Mouse (Mus musculus) limb, embryonic 11.5 days (tissue): ENCODE results near the gene Tomm22. TPM values are rescaled to one million over a fixed set of nuclear protein-coding genes. Genes with fewer than 3 reads are reported as not detected.
"Not testable (repeated sequence)": the region's sequence is repeated elsewhere in the genome, so short reads cannot be mapped to it uniquely, and the experiment has no call there.

Source experiments
- ATAC-seq: fragments of 200-750 bp; cut with Nextera tagmentation; 2 replicates; pipeline ENCODE4 v1.8.0; 2017; ENCODE audit warnings: low read depth; ENCODE audit not compliant: insufficient number of reproducible peaks, low FRiP score, low TSS enrichment
- DNase-seq: peaks from one replicate; pipeline ENCODE4 v3.0.0-alpha.2; 2015; ENCODE audit warnings: low spot score
- H3K27ac ChIP-seq: fragments of 300-500 bp; sonication (generic); replicated peaks from 2 replicates; pipeline ENCODE4 v1.5.1; 2014; ENCODE audit warnings: low read depth, mild to moderate bottlenecking, low read length
- H3K27me3 ChIP-seq: fragments of 300-500 bp; sonication (generic); 2 replicates; pipeline ENCODE4 v1.6.1; 2014; ENCODE audit warnings: mild to moderate bottlenecking, low read length, mixed read lengths; ENCODE audit not compliant: control insufficient read depth, insufficient read depth
- H3K36me3 ChIP-seq: fragments of 300-500 bp; sonication (generic); 2 replicates; pipeline ENCODE4 v1.6.1; 2014; ENCODE audit warnings: mild to moderate bottlenecking, low read length, moderate library complexity, mixed read lengths; ENCODE audit not compliant: control insufficient read depth, insufficient read depth
- H3K4me1 ChIP-seq: fragments of 300-500 bp; sonication (generic); 2 replicates; pipeline ENCODE4 v1.6.1; 2014; ENCODE audit warnings: low read length, mixed read lengths; ENCODE audit not compliant: control insufficient read depth, insufficient read depth
- H3K4me2 ChIP-seq: fragments of 300-500 bp; sonication (generic); 2 replicates; pipeline ENCODE4 v1.6.1; 2014; ENCODE audit warnings: low read depth, mild to moderate bottlenecking, moderate library complexity; ENCODE audit not compliant: severe bottlenecking
- H3K4me3 ChIP-seq: fragments of 300-500 bp; sonication (generic); 2 replicates; pipeline ENCODE4 v1.5.1; 2014; ENCODE audit warnings: low read depth, low read length
- H3K9ac ChIP-seq: fragments of 300-500 bp; sonication (generic); 2 replicates; pipeline ENCODE4 v1.6.1; 2014; ENCODE audit warnings: mild to moderate bottlenecking, low read length
- H3K9me3 ChIP-seq: fragments of 300-500 bp; sonication (generic); 2 replicates; pipeline ENCODE4 v1.6.1; 2016; ENCODE audit warnings: low read length; ENCODE audit not compliant: control insufficient read depth
- WGBS: fragments of 180-500 bp; shearing (Covaris S2); extraction: QIAGEN DNeasy Blood & Tissue Kit; methylation state at CpG from one replicate; pipeline ENCODE4 v1.1.7; 2014; 5-methylcytosine and 5-hydroxymethylcytosine counted together
- polyA plus RNA-seq: library from polyadenylated mRNA; unstranded; fragments of >200 nt; fragmentation: Nextera tagmentation; extraction: Ambion mirVana; gene quantifications from 2 replicates; pipeline ENCODE4 v1.2.1, GENCODE M21; 2014

The Tomm22 gene
- polyA plus RNA-seq, 1 experiment from 2014 or later = 277 TPM

GRCm38 (mm10) chr15:79657837-79658530 is 12.7 kb upstream of the Tomm22 start:
- Histone ChIP-seq H3K27ac (peak overlapping the region; percentile 89), H3K4me2 (peak overlapping the region; percentile 92), H3K9ac (peak overlapping the region; percentile 80), H3K36me3 (no peaks in the 10 kb centered on the region; the same call in 1 of the 2 replicates), H3K9me3 (no peaks in the 10 kb centered on the region), H3K27me3 (no peaks in the 10 kb centered on the region), H3K4me1 (0 out of 2 replicates have a peak, but pooled peaks cover 5% of the 10 kb centered on the region), H3K4me3 (peak overlapping the region; percentile 82)
- 5% methylated on average over 16 of the region's 16 CpGs for WGBS
- ATAC-seq (no peak), DNase-seq (peak; percentile 92)

- DNase-seq (peak; percentile 98), ATAC-seq (peak; percentile 83)
- H3K27ac ChIP-seq = peak within 1 kb of the TSS; percentile 89
These were observed 11.9 kb upstream of the Tomm22 start, which contains the start of the genes Fam227a and Cby1 for GRCm38 (mm10) chr15:79658531-79659375. Gene Fam227a (minus strand): TSS chr15:79658956. Gene Cby1 (plus strand): TSS chr15:79659199.

GRCm38 (mm10) chr15:79661852-79662251 is 8.8 kb upstream of the Tomm22 start:
- peak; percentile 62 for DNase-seq
- WGBS = 69% methylated on average over 4 of the region's 4 CpGs

More at GRCm38 (mm10) chr15:79658531-79659375, 11.9 kb upstream of the Tomm22 start, which contains the start of the genes Fam227a and Cby1:
- H3K9me3 ChIP-seq = no peaks in the 10 kb centered on the region
- WGBS = under 1% methylated on average over 55 of the region's 55 CpGs
- peak within 1 kb of the TSS; percentile 82 for H3K4me3 ChIP-seq
- H3K4me2 ChIP-seq = peak within 1 kb of the TSS; percentile 92
- H3K27me3 ChIP-seq = no peaks in the 10 kb centered on the region
- H3K36me3 ChIP-seq = no peaks in the 10 kb centered on the region; the same call in 1 of the 2 replicates
- peak within 1 kb of the TSS; percentile 80 for H3K9ac ChIP-seq
- H3K4me1 ChIP-seq = 0 out of 2 replicates have a peak, but pooled peaks cover 5% of the 10 kb centered on the region

GRCm38 (mm10) chr15:79664666-79665065 is 6.0 kb upstream of the Tomm22 start:
- H3K36me3 ChIP-seq = peaks cover 3% of the 10 kb centered on the region
- DNase-seq (no peak), ATAC-seq (no peak)
- no peak overlapping the region for H3K27ac ChIP-seq
- H3K4me2 ChIP-seq = no peak overlapping the region
- 92% methylated on average over 8 of the region's 8 CpGs for WGBS
- no peak overlapping the region for H3K4me3 ChIP-seq
- no peaks in the 10 kb centered on the region for H3K27me3 ChIP-seq
- 0 out of 2 replicates have a peak, but pooled peaks cover 2% of the 10 kb centered on the region for H3K4me1 ChIP-seq
- H3K9me3 ChIP-seq = no peaks in the 10 kb centered on the region
- no peak overlapping the region for H3K9ac ChIP-seq

More at GRCm38 (mm10) chr15:79661852-79662251, 8.8 kb upstream of the Tomm22 start:
- Histone ChIP-seq H3K36me3 (peaks cover 3% of the 10 kb centered on the region), H3K9ac (no peak overlapping the region), H3K9me3 (no peaks in the 10 kb centered on the region), H3K4me2 (no peak overlapping the region), H3K27ac (no peak overlapping the region), H3K27me3 (no peaks in the 10 kb centered on the region), H3K4me3 (no peak overlapping the region), H3K4me1 (0 out of 2 replicates have a peak, but pooled peaks cover 5% of the 10 kb centered on the region)
- ATAC-seq = no peak

GRCm38 (mm10) chr15:79669195-79669594 is 1.5 kb upstream of the Tomm22 start:
- ATAC-seq (no peak), DNase-seq (no peak)
- H3K27ac ChIP-seq = no peak overlapping the region
- H3K9ac ChIP-seq = no peak overlapping the region
- WGBS = 71% methylated on average over 10 of the region's 10 CpGs
- no peak overlapping the region for H3K4me2 ChIP-seq
- H3K4me1 ChIP-seq = no peaks in the 10 kb centered on the region
- H3K9me3 ChIP-seq = no peaks in the 10 kb centered on the region
- no peaks in the 10 kb centered on the region for H3K27me3 ChIP-seq
- peaks cover 7% of the 10 kb centered on the region for H3K36me3 ChIP-seq
- no peak overlapping the region for H3K4me3 ChIP-seq

GRCm38 (mm10) chr15:79670972-79671299 is 275 bp downstream of the Tomm22 start:
- Histone ChIP-seq H3K4me1 (no peaks in the 10 kb centered on the region), H3K9ac (peak overlapping the region; percentile 85), H3K27ac (no peak overlapping the region), H3K4me3 (peak overlapping the region; percentile 95), H3K4me2 (peak overlapping the region; percentile 61), H3K9me3 (no peaks in the 10 kb centered on the region), H3K36me3 (peaks cover 12% of the 10 kb centered on the region), H3K27me3 (no peaks in the 10 kb centered on the region)
- 0 out of 2 replicates have a peak, but pooled peaks have one; percentile 28 for ATAC-seq
- WGBS = under 1% methylated on average over 37 of the region's 37 CpGs
- no peak for DNase-seq

- WGBS = 89% methylated on average over 11 of the region's 11 CpGs
- not testable (repeated sequence) for H3K9ac ChIP-seq, H3K4me1 ChIP-seq, H3K9me3 ChIP-seq, DNase-seq, ATAC-seq, H3K27me3 ChIP-seq, H3K27ac ChIP-seq
- peaks cover 12% of the 10 kb centered on the region for H3K36me3 ChIP-seq
- peak overlapping the region; percentile 61 for H3K4me2 ChIP-seq
- H3K4me3 ChIP-seq = peak overlapping the region; percentile 95
These were observed 1.2 kb downstream of the Tomm22 start for GRCm38 (mm10) chr15:79671828-79672348.

- H3K27ac ChIP-seq = no peak overlapping the region
- no peaks in the 10 kb centered on the region for H3K27me3 ChIP-seq
- H3K4me1 ChIP-seq = no peaks in the 10 kb centered on the region
- no peak for DNase-seq
- H3K4me3 ChIP-seq = no peak overlapping the region
- ATAC-seq = no peak
- no peaks in the 10 kb centered on the region for H3K9me3 ChIP-seq
- no peak overlapping the region for H3K4me2 ChIP-seq
- H3K36me3 ChIP-seq = peaks cover 12% of the 10 kb centered on the region
- WGBS = 88% methylated on average over 2 of the region's 2 CpGs
- H3K9ac ChIP-seq = no peak overlapping the region
These were observed 7.3 kb downstream of the Tomm22 start for GRCm38 (mm10) chr15:79677936-79678335.
